Mouse (Mus musculus): ENCODE results near the gene Gm49510. TPM values are rescaled to one million over a fixed set of nuclear protein-coding genes. Genes with fewer than 3 reads are reported as not detected.

Gm49510 gene
- total and polyA plus RNA-seq, 3 experiments, result 0.17 to 0.27 TPM; not detected in 1

GRCm38 (mm10) chr15:78955663-78956062, 56.2 kb downstream of the Gm49510 start:
- Histone ChIP-seq H3K36me3 (ENCODE audit: control insufficient read depth in 1 of 2, insufficient read depth in 2 of 2, low read length in 2 of 2) (no peaks in the 10 kb centered on the region), H3K9ac (ENCODE audit: control insufficient read depth, low read depth, low read length, poor library complexity, severe bottlenecking) (no peak overlapping the region), H3K4me1 (ENCODE audit: control insufficient read depth in 1 of 2, insufficient read depth in 2 of 2, low read length in 2 of 2) (no peaks in the 10 kb centered on the region), H3K4me3 (ENCODE audit: control insufficient read depth in 1 of 2, insufficient read depth in 1 of 2, low read depth in 2 of 2, low read length in 2 of 2) (no peak overlapping the region), H3K9me3 (replicated peaks; ENCODE audit: insufficient read depth, low read length) (no peaks in the 10 kb centered on the region), H3K79me2 (ENCODE audit: control insufficient read depth, insufficient read depth, low read length, poor library complexity) (no peaks in the 10 kb centered on the region), H3K27ac (ENCODE audit: control insufficient read depth, low read depth, low read length) (no peak overlapping the region), H3K27me3 (ENCODE audit: control insufficient read depth in 1 of 2, insufficient read depth in 2 of 2, low read length in 2 of 2) (no peaks in the 10 kb centered on the region)
- DNase-seq (ENCODE audit: low read depth, low spot score), result peak; percentile 46
- TF ChIP-seq USF2 (IDR thresholded peaks at IDR 0.05; ENCODE audit: borderline replicate concordance in 1 of 2, insufficient read depth in 1 of 2, low read depth in 1 of 2, low read length in 2 of 2) (no peak), CHD1 (IDR thresholded peaks at IDR 0.05; ENCODE audit: low read depth, low read length) (no peak), TAL1 (IDR thresholded peaks at IDR 0.05; ENCODE audit: low read length) (no peak), TBP (IDR thresholded peaks at IDR 0.05; ENCODE audit: low read depth, low read length) (peak; percentile 56; the same call in 1 of the 2 replicates), POLR2AphosphoS5 (IDR thresholded peaks at IDR 0.05; ENCODE audit: borderline replicate concordance, low read depth, low read length) (no peak), RAD21 (IDR thresholded peaks at IDR 0.05; ENCODE audit: low read depth, low read length) (peak; percentile 43), CTCF (IDR thresholded peaks at IDR 0.05 in 2 of 3, conservative IDR thresholded peaks at IDR 0.05 in 1 of 3; ENCODE audit: control insufficient read depth in 1 of 3, insufficient read depth in 1 of 3, low read depth in 2 of 3, low read length in 3 of 3, poor library complexity in 1 of 3, severe bottlenecking in 1 of 3) (peak in 2 of 3 experiments; percentile 23 to 44; a peak in 3 of 6 replicates), SMC3 (IDR thresholded peaks at IDR 0.05; ENCODE audit: low read depth, low read length) (peak; percentile 38), ZNF384 (IDR thresholded peaks at IDR 0.05; ENCODE audit: low read depth, low read length) (peak; percentile 82), MYB (IDR thresholded peaks at IDR 0.05; ENCODE audit: low read depth, low read length) (no peak), NELFE (IDR thresholded peaks at IDR 0.05; ENCODE audit: low read depth, low read length) (no peak)

GRCm38 (mm10) chr15:78956351-78956750, 56.9 kb downstream of the Gm49510 start:
- Histone ChIP-seq H3K9me3 (replicated peaks; ENCODE audit: insufficient read depth, low read length) (no peaks in the 10 kb centered on the region), H3K27ac (ENCODE audit: control insufficient read depth, low read depth, low read length) (no peak overlapping the region), H3K79me2 (ENCODE audit: control insufficient read depth, insufficient read depth, low read length, poor library complexity) (no peaks in the 10 kb centered on the region), H3K9ac (ENCODE audit: control insufficient read depth, low read depth, low read length, poor library complexity, severe bottlenecking) (no peak overlapping the region), H3K36me3 (ENCODE audit: control insufficient read depth in 1 of 2, insufficient read depth in 2 of 2, low read length in 2 of 2) (no peaks in the 10 kb centered on the region), H3K27me3 (ENCODE audit: control insufficient read depth in 1 of 2, insufficient read depth in 2 of 2, low read length in 2 of 2) (no peaks in the 10 kb centered on the region), H3K4me1 (ENCODE audit: control insufficient read depth in 1 of 2, insufficient read depth in 2 of 2, low read length in 2 of 2) (no peaks in the 10 kb centered on the region), H3K4me3 (ENCODE audit: control insufficient read depth in 1 of 2, insufficient read depth in 1 of 2, low read depth in 2 of 2, low read length in 2 of 2) (no peak overlapping the region)
- TF ChIP-seq MYC (IDR thresholded peaks at IDR 0.05; ENCODE audit: low read depth, low read length) (no peak), CTCF (IDR thresholded peaks at IDR 0.05 in 2 of 3, conservative IDR thresholded peaks at IDR 0.05 in 1 of 3; ENCODE audit: control insufficient read depth in 1 of 3, insufficient read depth in 1 of 3, low read depth in 2 of 3, low read length in 3 of 3, poor library complexity in 1 of 3, severe bottlenecking in 1 of 3) (peak in 2 of 3 experiments; percentile 58 to 62; a peak in 4 of 6 replicates), E2F4 (IDR thresholded peaks at IDR 0.05; ENCODE audit: borderline replicate concordance, low read depth, low read length) (no peak), ZKSCAN1 (IDR thresholded peaks at IDR 0.05; ENCODE audit: low read depth, low read length) (no peak), NRF1 (IDR thresholded peaks at IDR 0.05; ENCODE audit: insufficient read depth, low read depth, low read length, poor library complexity, severe bottlenecking) (no peak), SMC3 (IDR thresholded peaks at IDR 0.05; ENCODE audit: low read depth, low read length) (peak; percentile 31), ELF1 (IDR thresholded peaks at IDR 0.05; ENCODE audit: low read depth, low read length) (no peak), RAD21 (IDR thresholded peaks at IDR 0.05; ENCODE audit: low read depth, low read length) (peak; percentile 31), BHLHE40 (IDR thresholded peaks at IDR 0.05; ENCODE audit: borderline replicate concordance, low read depth, low read length) (no peak), GATA1 (IDR thresholded peaks at IDR 0.05; ENCODE audit: low read depth, low read length) (0 out of 2 replicates have a peak, but pooled peaks have one; percentile 21)
- peak; percentile 60 for DNase-seq (ENCODE audit: low read depth, low spot score)

Measured in MEL (cell line).